Mouse (Mus musculus): ENCODE data around the gene Mpnd. TPM values are rescaled to one million over a fixed set of nuclear protein-coding genes. Genes with fewer than 3 reads are reported as not detected.

The Mpnd gene
- polyA plus RNA-seq, 1 experiment from 2014 or later: 112 TPM

GRCm38 (mm10) chr17:56010681-56011080, 5.2 kb downstream of the Mpnd start:
- H3K9ac ChIP-seq (ENCODE audit: low read depth, low read length): 0 out of 2 replicates have a peak overlapping the region, but pooled peaks have one; percentile 2
- ATAC-seq (ENCODE audit: low FRiP score, low TSS enrichment): no peak
- peaks cover 42% of the 10 kb centered on the region for H3K36me3 ChIP-seq (ENCODE audit: control insufficient read depth, insufficient read depth, low read length)
- no peaks in the 10 kb centered on the region for H3K9me3 ChIP-seq (ENCODE audit: control insufficient read depth, low read length)
- H3K4me3 ChIP-seq (ENCODE audit: low read length): no peak overlapping the region
- H3K4me1 ChIP-seq (ENCODE audit: control insufficient read depth, insufficient read depth, low read length): peaks cover 13% of the 10 kb centered on the region
- H3K4me2 ChIP-seq (replicated peaks; ENCODE audit: low read depth, low read length): peak overlapping the region; percentile 97; the same call in 1 of the 2 replicates
- 9% methylated on average over 9 of the region's 9 CpGs for WGBS
- H3K27me3 ChIP-seq (ENCODE audit: control insufficient read depth, insufficient read depth, low read length): no peaks in the 10 kb centered on the region
- no peak overlapping the region for H3K27ac ChIP-seq (ENCODE audit: low read depth, low read length)

GRCm38 (mm10) chr17:56011441-56011840, 5.9 kb downstream of the Mpnd start:
- Histone ChIP-seq H3K27me3 (ENCODE audit: control insufficient read depth, insufficient read depth, low read length) (no peaks in the 10 kb centered on the region), H3K9me3 (ENCODE audit: control insufficient read depth, low read length) (no peaks in the 10 kb centered on the region), H3K4me2 (replicated peaks; ENCODE audit: low read depth, low read length) (no peak overlapping the region), H3K27ac (ENCODE audit: low read depth, low read length) (no peak overlapping the region), H3K4me3 (ENCODE audit: low read length) (no peak overlapping the region), H3K9ac (ENCODE audit: low read depth, low read length) (no peak overlapping the region), H3K4me1 (ENCODE audit: control insufficient read depth, insufficient read depth, low read length) (peaks cover 13% of the 10 kb centered on the region), H3K36me3 (ENCODE audit: control insufficient read depth, insufficient read depth, low read length) (peaks cover 50% of the 10 kb centered on the region)
- WGBS: 87% methylated on average over 7 of the region's 7 CpGs
- ATAC-seq (ENCODE audit: low FRiP score, low TSS enrichment): no peak

GRCm38 (mm10) chr17:56015293-56015692, 9.8 kb downstream of the Mpnd start:
- H3K4me3 ChIP-seq (ENCODE audit: low read length): no peak overlapping the region
- ATAC-seq (ENCODE audit: low FRiP score, low TSS enrichment): no peak
- peaks cover 2% of the 10 kb centered on the region for H3K4me1 ChIP-seq (ENCODE audit: control insufficient read depth, insufficient read depth, low read length)
- 92% methylated on average over 9 of the region's 9 CpGs for WGBS
- H3K27ac ChIP-seq (ENCODE audit: low read depth, low read length): no peak overlapping the region
- H3K9ac ChIP-seq (ENCODE audit: low read depth, low read length): no peak overlapping the region
- peaks cover 84% of the 10 kb centered on the region for H3K36me3 ChIP-seq (ENCODE audit: control insufficient read depth, insufficient read depth, low read length)
- H3K27me3 ChIP-seq (ENCODE audit: control insufficient read depth, insufficient read depth, low read length): no peaks in the 10 kb centered on the region
- H3K4me2 ChIP-seq (replicated peaks; ENCODE audit: low read depth, low read length): no peak overlapping the region
- no peaks in the 10 kb centered on the region for H3K9me3 ChIP-seq (ENCODE audit: control insufficient read depth, low read length)

DNA sequence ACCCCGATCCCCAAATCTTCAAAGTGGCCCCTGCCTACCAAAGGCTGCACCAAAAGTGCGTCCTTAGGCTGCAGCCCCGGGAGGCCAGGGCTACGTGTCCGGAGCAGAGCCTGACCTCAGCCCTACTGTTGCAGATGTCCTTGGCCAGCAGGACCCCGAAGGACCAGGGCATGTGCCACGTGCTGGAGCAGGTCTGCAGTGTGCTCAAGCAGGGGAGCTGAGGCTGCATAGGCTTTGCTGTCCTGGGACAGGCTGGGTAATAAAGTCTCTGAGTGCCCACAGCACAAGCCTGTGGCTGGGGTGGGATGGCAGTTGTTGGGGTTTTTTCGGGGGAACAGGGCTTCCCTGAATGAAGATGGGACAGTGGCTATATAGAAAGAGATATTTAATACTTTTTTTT, 10.9 kb downstream of the Mpnd start:
- H3K36me3 ChIP-seq (ENCODE audit: control insufficient read depth, insufficient read depth, low read length): peaks cover 78% of the 10 kb centered on the region
- no peaks in the 10 kb centered on the region for H3K9me3 ChIP-seq (ENCODE audit: control insufficient read depth, low read length)
- H3K4me2 ChIP-seq (replicated peaks; ENCODE audit: low read depth, low read length): no peak overlapping the region
- H3K4me3 ChIP-seq (ENCODE audit: low read length): no peak overlapping the region
- no peak overlapping the region for H3K27ac ChIP-seq (ENCODE audit: low read depth, low read length)
- no peaks in the 10 kb centered on the region for H3K27me3 ChIP-seq (ENCODE audit: control insufficient read depth, insufficient read depth, low read length)
- 88% methylated on average over 8 of the region's 8 CpGs for WGBS
- no peaks in the 10 kb centered on the region for H3K4me1 ChIP-seq (ENCODE audit: control insufficient read depth, insufficient read depth, low read length)
- ATAC-seq (ENCODE audit: low FRiP score, low TSS enrichment): no peak
- H3K9ac ChIP-seq (ENCODE audit: low read depth, low read length): no peak overlapping the region

GRCm38 (mm10) chr17:56016793-56017785, 11.6 kb downstream of the Mpnd start:
- H3K27ac ChIP-seq (ENCODE audit: low read depth, low read length): no peak overlapping the region
- H3K9ac ChIP-seq (ENCODE audit: low read depth, low read length): no peak overlapping the region
- H3K9me3 ChIP-seq (ENCODE audit: control insufficient read depth, low read length): no peaks in the 10 kb centered on the region
- H3K4me3 ChIP-seq (ENCODE audit: low read length): no peak overlapping the region
- no peaks in the 10 kb centered on the region for H3K4me1 ChIP-seq (ENCODE audit: control insufficient read depth, insufficient read depth, low read length)
- no peaks in the 10 kb centered on the region for H3K27me3 ChIP-seq (ENCODE audit: control insufficient read depth, insufficient read depth, low read length)
- 82% methylated on average over 15 of the region's 15 CpGs for WGBS
- no peak overlapping the region for H3K4me2 ChIP-seq (replicated peaks; ENCODE audit: low read depth, low read length)
- H3K36me3 ChIP-seq (ENCODE audit: control insufficient read depth, insufficient read depth, low read length): peaks cover 71% of the 10 kb centered on the region
- ATAC-seq (ENCODE audit: low FRiP score, low TSS enrichment): no peak

GRCm38 (mm10) chr17:56017848-56018247, 12.3 kb downstream of the Mpnd start:
- peaks cover 4% of the 10 kb centered on the region; the same call in 1 of the 2 replicates for H3K4me1 ChIP-seq (ENCODE audit: control insufficient read depth, insufficient read depth, low read length)
- no peaks in the 10 kb centered on the region for H3K27me3 ChIP-seq (ENCODE audit: control insufficient read depth, insufficient read depth, low read length)
- H3K4me2 ChIP-seq (replicated peaks; ENCODE audit: low read depth, low read length): no peak overlapping the region
- no peak overlapping the region for H3K4me3 ChIP-seq (ENCODE audit: low read length)
- ATAC-seq (ENCODE audit: low FRiP score, low TSS enrichment): no peak
- H3K9me3 ChIP-seq (ENCODE audit: control insufficient read depth, low read length): no peaks in the 10 kb centered on the region
- WGBS: 87% methylated on average over 7 of the region's 7 CpGs
- no peak overlapping the region for H3K9ac ChIP-seq (ENCODE audit: low read depth, low read length)
- no peak overlapping the region for H3K27ac ChIP-seq (ENCODE audit: low read depth, low read length)
- H3K36me3 ChIP-seq (ENCODE audit: control insufficient read depth, insufficient read depth, low read length): peaks cover 65% of the 10 kb centered on the region

GRCm38 (mm10) chr17:56018347-56019131, 13.0 kb downstream of the Mpnd start:
- Histone ChIP-seq H3K36me3 (ENCODE audit: control insufficient read depth, insufficient read depth, low read length) (peaks cover 59% of the 10 kb centered on the region), H3K9me3 (ENCODE audit: control insufficient read depth, low read length) (no peaks in the 10 kb centered on the region), H3K4me1 (ENCODE audit: control insufficient read depth, insufficient read depth, low read length) (peaks cover 8% of the 10 kb centered on the region), H3K4me3 (ENCODE audit: low read length) (no peak overlapping the region), H3K9ac (ENCODE audit: low read depth, low read length) (no peak overlapping the region), H3K4me2 (replicated peaks; ENCODE audit: low read depth, low read length) (no peak overlapping the region), H3K27ac (ENCODE audit: low read depth, low read length) (no peak overlapping the region), H3K27me3 (ENCODE audit: control insufficient read depth, insufficient read depth, low read length) (no peaks in the 10 kb centered on the region)
- WGBS: 75% methylated on average over 20 of the region's 20 CpGs
- peak; percentile 9; the same call in 1 of the 2 replicates for ATAC-seq (ENCODE audit: low FRiP score, low TSS enrichment)

- 89% methylated on average over 6 of the region's 6 CpGs for WGBS
- Histone ChIP-seq H3K27me3 (ENCODE audit: control insufficient read depth, insufficient read depth, low read length) (no peaks in the 10 kb centered on the region), H3K4me1 (ENCODE audit: control insufficient read depth, insufficient read depth, low read length) (peaks cover 12% of the 10 kb centered on the region), H3K27ac (ENCODE audit: low read depth, low read length) (no peak overlapping the region), H3K9me3 (ENCODE audit: control insufficient read depth, low read length) (no peaks in the 10 kb centered on the region), H3K36me3 (ENCODE audit: control insufficient read depth, insufficient read depth, low read length) (peaks cover 43% of the 10 kb centered on the region), H3K4me2 (replicated peaks; ENCODE audit: low read depth, low read length) (no peak overlapping the region), H3K9ac (ENCODE audit: low read depth, low read length) (no peak overlapping the region), H3K4me3 (ENCODE audit: low read length) (no peak overlapping the region)
- no peak for ATAC-seq (ENCODE audit: low FRiP score, low TSS enrichment)
These were observed 15.0 kb downstream of the Mpnd start for GRCm38 (mm10) chr17:56020400-56021084.
